ENCODE assay signal across 19 mouse cellular contexts in the genomic region with DNA sequence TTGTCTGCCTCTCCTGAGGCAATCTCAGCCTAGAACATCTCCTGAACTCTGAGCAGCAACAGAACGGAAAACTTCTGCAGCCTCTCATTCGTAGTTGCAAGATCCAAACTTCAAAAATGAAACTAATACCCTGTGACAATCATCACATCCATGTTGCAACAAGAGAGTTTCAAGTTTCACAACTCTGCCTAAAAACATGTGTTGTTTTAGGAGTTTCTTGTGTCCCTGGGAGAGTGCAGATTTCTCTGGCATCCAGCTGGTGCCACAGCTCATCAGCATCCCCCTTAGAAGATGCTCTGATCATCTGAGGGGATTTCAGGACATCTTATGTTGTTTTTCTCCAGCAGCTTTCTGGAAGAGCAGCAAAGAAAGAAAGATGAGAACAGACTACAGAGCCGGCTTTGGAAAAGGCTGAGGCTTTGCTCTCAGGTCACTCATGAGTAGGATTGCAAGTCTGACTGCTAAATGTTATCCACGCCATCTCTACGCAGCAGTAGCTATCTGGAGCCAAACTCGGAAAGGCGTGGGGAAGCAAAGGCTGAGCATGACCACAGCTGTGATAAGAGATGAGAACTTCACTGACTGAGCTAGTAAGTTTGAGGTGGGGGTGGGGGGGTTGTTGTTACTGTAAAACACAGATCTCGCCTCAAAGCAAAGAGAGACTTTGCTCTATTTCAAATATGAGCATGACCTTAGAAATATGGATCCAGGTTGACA. TPM values are rescaled to one million over a fixed set of nuclear protein-coding genes. Genes with fewer than 3 reads are reported as not detected.
DNase-seq lines count a peak whose midpoint lies in the region; ATAC-seq and TF ChIP-seq lines count a peak whose summit lies in the region.
"Had no signal": no experiment of that assay in that cellular context is flagged by ENCODE, and none has a peak within 500 bp of the region (broad histone marks: within the 10 kb centered on the region; RNA-seq: fewer than 3 reads in every experiment).

No protein-coding gene starts in this region.

- H3K79me2 ChIP-seq in MEL (ENCODE audit: control insufficient read depth, insufficient read depth, low read length, poor library complexity) (no peaks in the 10 kb centered on the region), myocyte (ENCODE audit: control insufficient read depth, insufficient read depth) (no peaks in the 10 kb centered on the region)

- peak overlapping the region; percentile 51; the same call in 1 of the 2 replicates for H3K27ac ChIP-seq in gastrocnemius, adult 2 months
- no peak overlapping the region; the same call in 1 of the 2 replicates for H3K27ac ChIP-seq in MEL (ENCODE audit: control insufficient read depth, low read depth, low read length)
- H3K27ac ChIP-seq in embryonic facial prominence, embryonic 14.5 days (replicated peaks; ENCODE audit: low read depth, low read length) = no peak overlapping the region; the same call in 1 of the 2 replicates
- H3K27ac ChIP-seq: hindbrain, embryonic 10.5 days; liver, embryonic 14.5 days; neural tube, embryonic 15.5 days; stomach, postnatal 0 days had no signal

- H3ac ChIP-seq in myocyte (ENCODE audit: control insufficient read depth, insufficient read length) = no peak overlapping the region

- 45% methylated on average over 8 of the region's 8 CpGs for WGBS in embryonic facial prominence, embryonic 14.5 days

- TF ChIP-seq RAD21 in MEL (IDR thresholded peaks at IDR 0.05; ENCODE audit: low read depth, low read length) = no peak

- no peak for DNase-seq in gastrocnemius, adult 2 months
- no peak for DNase-seq in gastrocnemius, postnatal 25 days
- DNase-seq in MEL (ENCODE audit: low read depth, low spot score) = peak; percentile 48
- DNase-seq in embryonic facial prominence, embryonic 14.5 days (ENCODE audit: low spot score) = peak; percentile 82
- no peak for DNase-seq in left cerebral cortex, adult 11 months (ENCODE audit: low spot score)
- no peak for DNase-seq in natural killer cell, adult 2 months (ENCODE audit: low spot score in 2 of 2)
- no peak for DNase-seq in adrenal gland, postnatal 25 days
- DNase-seq: cerebellum, postnatal 10 days; kidney, adult 11 months; midbrain, embryonic 14.5 days; right cerebral cortex, postnatal 14 days had no signal

- peaks cover 8 to 21% of the 10 kb centered on the region in 2 experiments for H3K4me1 ChIP-seq in MEL (ENCODE audit: control insufficient read depth in 1 of 2, insufficient read depth in 2 of 2, low read length in 2 of 2)
- H3K4me1 ChIP-seq in embryonic facial prominence, embryonic 14.5 days (ENCODE audit: control insufficient read depth, insufficient read depth, low read length) = 0 out of 2 replicates have a peak, but pooled peaks cover 3% of the 10 kb centered on the region
- H3K4me1 ChIP-seq: hindbrain, embryonic 10.5 days; neural tube, embryonic 15.5 days had no signal

- TF ChIP-seq POLR2A in MEL (IDR thresholded peaks at IDR 0.05; ENCODE audit: control insufficient read depth in 1 of 2, insufficient read depth in 1 of 2, low read depth in 1 of 2, low read length in 2 of 2, poor library complexity in 1 of 2) = no peak
- no peak for TF ChIP-seq POLR2A in myocyte (IDR thresholded peaks at IDR 0.05; ENCODE audit: insufficient read length, low read depth)

- intact Hi-C loops in gastrocnemius, adult 2 months (cut with DNase I) = no loop called here

- no peak overlapping the region for H3K4me3 ChIP-seq in gastrocnemius, adult 2 months
- H3K4me3 ChIP-seq in MEL (ENCODE audit: control insufficient read depth in 1 of 2, insufficient read depth in 1 of 2, low read depth in 2 of 2, low read length in 2 of 2) = peak overlapping the region in 1 of 2 experiments; percentile 15; a peak in 1 of 4 replicates
- no peak overlapping the region for H3K4me3 ChIP-seq in embryonic facial prominence, embryonic 14.5 days (ENCODE audit: low read depth, low read length)
- H3K4me3 ChIP-seq in myocyte = no peak overlapping the region
- H3K4me3 ChIP-seq: hindbrain, embryonic 10.5 days; neural tube, embryonic 15.5 days had no signal

- H3K27me3 ChIP-seq in MEL (ENCODE audit: control insufficient read depth in 1 of 2, insufficient read depth in 2 of 2, low read length in 2 of 2) (no peaks in the 10 kb centered on the region), myocyte (ENCODE audit: control insufficient read depth, insufficient read depth, insufficient read length) (no peaks in the 10 kb centered on the region)
- no peaks in the 10 kb centered on the region for H3K27me3 ChIP-seq in embryonic facial prominence, embryonic 14.5 days (replicated peaks; ENCODE audit: control insufficient read depth, insufficient read depth, low read length)
- H3K27me3 ChIP-seq: neural tube, embryonic 15.5 days had no signal

- peaks cover 0 to 32% of the 10 kb centered on the region in 2 experiments; a peak in 2 of 4 replicates for H3K36me3 ChIP-seq in MEL (ENCODE audit: control insufficient read depth in 1 of 2, insufficient read depth in 2 of 2, low read length in 2 of 2)
- no peaks in the 10 kb centered on the region for H3K36me3 ChIP-seq in embryonic facial prominence, embryonic 14.5 days (ENCODE audit: control insufficient read depth, insufficient read depth, low read length)
- H3K36me3 ChIP-seq in myocyte (ENCODE audit: control insufficient read depth, insufficient read depth) = no peaks in the 10 kb centered on the region
- H3K36me3 ChIP-seq: hindbrain, embryonic 10.5 days; neural tube, embryonic 15.5 days had no signal

- ATAC-seq in embryonic facial prominence, embryonic 14.5 days (ENCODE audit: low read depth) = no peak; the same call in 1 of the 2 replicates
- ATAC-seq: forebrain, embryonic 16.5 days had no signal

- peak; percentile 56 to 78 for TF ChIP-seq EP300 in MEL (IDR thresholded peaks at IDR 0.05; ENCODE audit: low read depth in 1 of 2, low read length in 2 of 2)

- no peaks in the 10 kb centered on the region for H3K9me3 ChIP-seq in MEL (replicated peaks; ENCODE audit: insufficient read depth, low read length)
- no peaks in the 10 kb centered on the region for H3K9me3 ChIP-seq in embryonic facial prominence, embryonic 14.5 days (ENCODE audit: control insufficient read depth, low read length)
- H3K9me3 ChIP-seq: hindbrain, embryonic 10.5 days; neural tube, embryonic 15.5 days had no signal

- H3K4me2 ChIP-seq in embryonic facial prominence, embryonic 14.5 days (ENCODE audit: low read depth, low read length) = no peak overlapping the region
- H3K4me2 ChIP-seq in myocyte (ENCODE audit: low read depth) = peak overlapping the region; percentile 60
- H3K4me2 ChIP-seq: neural tube, embryonic 15.5 days had no signal

- no peak overlapping the region for H3K9ac ChIP-seq in MEL (ENCODE audit: control insufficient read depth, low read depth, low read length, poor library complexity, severe bottlenecking)
- no peak overlapping the region for H3K9ac ChIP-seq in embryonic facial prominence, embryonic 14.5 days (ENCODE audit: low read depth, low read length)
- H3K9ac ChIP-seq: liver, embryonic 14.5 days; neural tube, embryonic 15.5 days had no signal

- no peak for TF ChIP-seq CTCF in gastrocnemius, adult 2 months (IDR thresholded peaks at IDR 0.05)
- TF ChIP-seq CTCF in MEL (IDR thresholded peaks at IDR 0.05 in 2 of 3, conservative IDR thresholded peaks at IDR 0.05 in 1 of 3; ENCODE audit: control insufficient read depth in 1 of 3, insufficient read depth in 1 of 3, low read depth in 2 of 3, low read length in 3 of 3, poor library complexity in 1 of 3, severe bottlenecking in 1 of 3) = no peak

TF ChIP-seq in MEL, 35 proteins besides CTCF, POLR2A, EP300 and RAD21:
- TF ChIP-seq ZKSCAN1 (IDR thresholded peaks at IDR 0.05; ENCODE audit: low read depth, low read length) (no peak), GATA1 (IDR thresholded peaks at IDR 0.05; ENCODE audit: low read depth, low read length) (peak; percentile 84), ETS1 (IDR thresholded peaks at IDR 0.05; ENCODE audit: low read depth, low read length) (peak; percentile 67), MXI1 (IDR thresholded peaks at IDR 0.05; ENCODE audit: low read depth, low read length) (0 out of 2 replicates have a peak, but pooled peaks have one; percentile 13), RCOR1 (IDR thresholded peaks at IDR 0.05; ENCODE audit: low read depth, low read length) (peak; percentile 60; the same call in 1 of the 2 replicates), TAL1 (IDR thresholded peaks at IDR 0.05; ENCODE audit: low read length) (no peak), TCF12 (IDR thresholded peaks at IDR 0.05; ENCODE audit: low read depth, low read length) (peak; percentile 48; the same call in 1 of the 2 replicates)
TF ChIP-seq in MEL: peak in this region for 5.

TF ChIP-seq in myocyte, 11 proteins besides CTCF, POLR2A, EP300 and RAD21 (continues in another document):
- no peak for TF ChIP-seq MAX (IDR thresholded peaks at IDR 0.05; ENCODE audit: low read depth)
- no peak for TF ChIP-seq USF1 (IDR thresholded peaks at IDR 0.05; ENCODE audit: low read depth)
- no peak for TF ChIP-seq POLR2AphosphoS2 (IDR thresholded peaks at IDR 0.05; ENCODE audit: insufficient read length, low read depth)
- TF ChIP-seq MYOD1 (IDR thresholded peaks at IDR 0.05; ENCODE audit: control insufficient read depth in 1 of 3, insufficient read length in 2 of 3, low read depth in 2 of 3) = no peak
- TF ChIP-seq REST (IDR thresholded peaks at IDR 0.05; ENCODE audit: insufficient read depth, insufficient read length) = no peak
- TF ChIP-seq CEBPB (IDR thresholded peaks at IDR 0.05; ENCODE audit: insufficient read depth, poor library complexity, severe bottlenecking) = no peak
- TF ChIP-seq E2F4 (IDR thresholded peaks at IDR 0.05; ENCODE audit: insufficient read depth) = no peak
- no peak for TF ChIP-seq SRF (IDR thresholded peaks at IDR 0.05; ENCODE audit: control insufficient read depth, insufficient read length, low read depth)

RNA-seq across cellular contexts. Expression of a gene that starts 18.5 kb away (rescaled TPM):
- 1 to 10 TPM in 1 of 2 experiments, under 1 TPM in 1; 0.92 to 1.0 TPM for total RNA-seq in gastrocnemius, adult 2 months (2021)
- under 1 TPM; 0.43 to 0.77 TPM for total RNA-seq in gastrocnemius, postnatal 25 days (2021)
- total RNA-seq in MEL (2012; rRNA removed) = 0.04 and 0.07 TPM in 2 replicates
- polyA plus RNA-seq in MEL (2012; ENCODE audit: insufficient read depth in 1 of 2, insufficient read length in 2 of 2, low read depth in 1 of 2, low replicate concordance in 2 of 2, missing spikeins in 1 of 2) (under 1 TPM in 1 of 2 experiments, not detected in 1; 0.03 TPM), myocyte (2012; fragmentation: generic; extraction: Trizol) (0.01 TPM)
- polyA plus RNA-seq in embryonic facial prominence, embryonic 14.5 days (2014; fragmentation: Nextera tagmentation; extraction: Ambion mirVana) = 4.7 and 5.8 TPM in 2 replicates
- 1.2 and 1.6 TPM in 2 replicates for total RNA-seq in adrenal gland, postnatal 25 days (2021)
- polyA plus RNA-seq: C2C12; forebrain, embryonic 16.5 days had no signal

RNA-seq across cellular contexts. Expression of a gene that starts 46.8 kb away (rescaled TPM):
- 10 to 100 TPM; 55.8 to 58.6 TPM for total RNA-seq in gastrocnemius, adult 2 months (2021)
- 10 to 100 TPM; 33.2 to 62.1 TPM for total RNA-seq in gastrocnemius, postnatal 25 days (2021)
- total RNA-seq in MEL (2012; rRNA removed) = not detected in 2 replicates
- polyA plus RNA-seq in MEL (2012; ENCODE audit: insufficient read depth in 1 of 2, insufficient read length in 2 of 2, low read depth in 1 of 2, low replicate concordance in 2 of 2, missing spikeins in 1 of 2) (under 1 TPM in 1 of 2 experiments, not detected in 1; 0.14 TPM), myocyte (2012; fragmentation: generic; extraction: Trizol) (0.22 TPM)
- polyA plus RNA-seq in embryonic facial prominence, embryonic 14.5 days (2014; fragmentation: Nextera tagmentation; extraction: Ambion mirVana) = 4.5 and 4.7 TPM in 2 replicates
- 0.43 TPM in 1 of 2 replicates, not detected in the other for total RNA-seq in adrenal gland, postnatal 25 days (2021)
- polyA plus RNA-seq: forebrain, embryonic 16.5 days; hindbrain, embryonic 10.5 days; large intestine, adult 2 months; midbrain, embryonic 14.5 days; stomach, postnatal 0 days had no signal

Comparison
In these comparisons a context has a peak if more than half of its experiments do, and no peak if none do; other contexts are left out.
1. DNase-seq: peak in MEL (single experiment) and embryonic facial prominence, embryonic 14.5 days (single experiment); none in gastrocnemius, adult 2 months (single experiment), gastrocnemius, postnatal 25 days (single experiment), left cerebral cortex, adult 11 months (single experiment), natural killer cell, adult 2 months (0 of 2) and adrenal gland, postnatal 25 days (single experiment).
2. RNA of a gene that starts 46.8 kb away (total RNA-seq): 33.2 to 62.1 TPM in gastrocnemius, postnatal 25 days and 55.8 to 58.6 TPM in gastrocnemius, adult 2 months; 0.43 TPM in adrenal gland, postnatal 25 days and not detected in MEL; every median in the first group is over 10 times any median in the second.